Mouse (Mus musculus): Measurements from ENCODE around the gene Igsf9b. TPM values are rescaled to one million over a fixed set of nuclear protein-coding genes. Genes with fewer than 3 reads are reported as not detected.

The Igsf9b gene
- 4.2 and 4.3 TPM in 2 replicates for polyA plus RNA-seq (2016; fragmentation: Nextera tagmentation; extraction: Ambion mirVana)

GRCm38 (mm10) chr9:27298411-27299285 lies at the start of gene Igsf9b:
TSS of gene Igsf9b (plus strand) at chr9:27299204.
- Histone ChIP-seq H3K4me1 (peaks cover 39% of the 10 kb centered on the region), H3K36me3 (no peaks in the 10 kb centered on the region), H3K4me2 (replicated peaks) (peak within 1 kb of the TSS; percentile 90), H3K27me3 (peaks cover 32% of the 10 kb centered on the region), H3K9ac (peak within 1 kb of the TSS; percentile 50), H3K4me3 (peak within 1 kb of the TSS; percentile 72), H3K9me3 (no peaks in the 10 kb centered on the region), H3K27ac (no peak within 1 kb of the TSS)
- under 1% methylated on average over 40 of the region's 40 CpGs for WGBS
- peak; percentile 99 for ATAC-seq (ENCODE audit: insufficient number of reproducible peaks, insufficient read depth, low FRiP score, low TSS enrichment)

DNA sequence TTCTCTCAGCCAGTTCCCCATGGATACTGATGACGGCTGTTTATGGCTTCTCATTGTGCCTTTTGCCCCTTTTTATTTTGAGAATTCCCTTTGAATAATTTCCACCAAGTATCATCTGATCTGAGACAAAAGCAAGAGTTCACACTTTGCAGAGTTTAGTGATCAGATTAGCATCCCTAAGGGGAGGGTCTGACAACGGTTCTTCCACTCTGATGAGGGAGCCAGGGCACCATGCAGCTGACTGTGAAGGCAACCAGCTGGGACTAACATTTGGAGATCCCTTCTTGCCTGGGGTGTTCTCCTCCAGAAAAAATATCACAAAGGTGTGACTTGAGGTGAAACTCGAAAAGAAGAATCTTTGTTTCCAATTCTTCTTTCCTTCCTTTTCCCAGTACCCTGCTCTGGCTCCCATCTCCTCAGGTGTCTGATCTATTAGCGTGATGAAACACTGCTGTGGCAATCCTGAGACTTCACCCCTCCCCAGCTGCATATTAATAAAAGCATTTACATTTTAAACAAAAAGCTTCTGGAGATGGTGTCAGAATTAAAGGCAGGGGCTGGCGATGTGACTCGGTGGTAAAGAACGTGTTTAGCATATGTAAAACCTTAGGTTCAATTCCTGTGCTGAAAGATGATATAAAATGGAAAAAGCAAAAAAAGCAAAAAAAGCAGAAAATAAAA lies 46.8 kb upstream of the Igsf9b start:
- Histone ChIP-seq H3K4me3 (no peak overlapping the region), H3K4me1 (no peaks in the 10 kb centered on the region), H3K27ac (no peak overlapping the region), H3K4me2 (replicated peaks) (no peak overlapping the region), H3K36me3 (no peaks in the 10 kb centered on the region), H3K27me3 (no peaks in the 10 kb centered on the region), H3K9me3 (no peaks in the 10 kb centered on the region), H3K9ac (no peak overlapping the region)
- WGBS, result 76% methylated on average over 7 of the region's 7 CpGs
- no peak for ATAC-seq (ENCODE audit: insufficient number of reproducible peaks, insufficient read depth, low FRiP score, low TSS enrichment)

- Histone ChIP-seq H3K27ac (no peak overlapping the region), H3K36me3 (no peaks in the 10 kb centered on the region), H3K4me1 (no peaks in the 10 kb centered on the region), H3K9ac (no peak overlapping the region), H3K27me3 (no peaks in the 10 kb centered on the region), H3K9me3 (no peaks in the 10 kb centered on the region), H3K4me2 (replicated peaks) (no peak overlapping the region), H3K4me3 (no peak overlapping the region)
- no peak for ATAC-seq (ENCODE audit: insufficient number of reproducible peaks, insufficient read depth, low FRiP score, low TSS enrichment)
- WGBS, result 66% methylated on average over 6 of the region's 6 CpGs
These were observed 42.5 kb upstream of the Igsf9b start for GRCm38 (mm10) chr9:27256454-27256853.

- Histone ChIP-seq H3K9me3 (no peaks in the 10 kb centered on the region), H3K9ac (no peak overlapping the region), H3K4me1 (no peaks in the 10 kb centered on the region), H3K27me3 (no peaks in the 10 kb centered on the region), H3K36me3 (no peaks in the 10 kb centered on the region), H3K27ac (no peak overlapping the region), H3K4me2 (replicated peaks) (no peak overlapping the region), H3K4me3 (no peak overlapping the region)
- 80% methylated on average over 3 of the region's 3 CpGs for WGBS
- no peak for ATAC-seq (ENCODE audit: insufficient number of reproducible peaks, insufficient read depth, low FRiP score, low TSS enrichment)
These were observed 38.5 kb upstream of the Igsf9b start for GRCm38 (mm10) chr9:27260378-27260947.

DNA sequence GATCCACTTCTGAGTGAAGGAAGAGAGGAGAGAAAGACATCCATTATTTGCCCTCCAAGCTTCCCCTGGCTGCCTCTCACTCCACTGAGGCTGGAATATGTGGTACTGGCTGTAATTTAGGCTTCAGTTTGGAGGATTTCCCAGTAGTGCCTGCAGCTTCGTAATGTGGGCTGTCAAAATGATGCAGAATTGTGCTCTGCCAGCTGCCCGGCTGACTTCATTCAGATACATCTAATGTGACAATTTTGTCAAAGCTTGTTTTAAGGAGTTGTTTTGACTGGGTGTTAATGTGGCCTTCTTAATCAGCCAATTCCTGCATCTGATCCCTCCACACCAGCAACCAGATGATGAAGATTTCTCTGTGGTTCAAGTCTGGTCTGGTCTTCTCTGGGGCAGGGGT lies 37.1 kb upstream of the Igsf9b start:
- Histone ChIP-seq H3K9me3 (no peaks in the 10 kb centered on the region), H3K27me3 (no peaks in the 10 kb centered on the region), H3K9ac (no peak overlapping the region), H3K4me2 (replicated peaks) (no peak overlapping the region), H3K4me1 (no peaks in the 10 kb centered on the region), H3K27ac (no peak overlapping the region), H3K36me3 (no peaks in the 10 kb centered on the region), H3K4me3 (no peak overlapping the region)
- no peak for ATAC-seq (ENCODE audit: insufficient number of reproducible peaks, insufficient read depth, low FRiP score, low TSS enrichment)
- 70% methylated on average over 2 of the region's 2 CpGs for WGBS

- Histone ChIP-seq H3K36me3 (no peaks in the 10 kb centered on the region), H3K9me3 (no peaks in the 10 kb centered on the region), H3K27me3 (no peaks in the 10 kb centered on the region), H3K4me3 (no peak overlapping the region), H3K4me2 (replicated peaks) (no peak overlapping the region), H3K4me1 (no peaks in the 10 kb centered on the region), H3K27ac (no peak overlapping the region), H3K9ac (no peak overlapping the region)
- 58% methylated on average over 3 of the region's 3 CpGs for WGBS
- ATAC-seq (ENCODE audit: insufficient number of reproducible peaks, insufficient read depth, low FRiP score, low TSS enrichment), result no peak
These were observed 34.0 kb upstream of the Igsf9b start for GRCm38 (mm10) chr9:27265009-27265408.

- ATAC-seq (ENCODE audit: insufficient number of reproducible peaks, insufficient read depth, low FRiP score, low TSS enrichment), result no peak
- Histone ChIP-seq H3K27ac (no peak overlapping the region), H3K9ac (no peak overlapping the region), H3K4me2 (replicated peaks) (no peak overlapping the region), H3K27me3 (no peaks in the 10 kb centered on the region), H3K4me3 (no peak overlapping the region), H3K9me3 (no peaks in the 10 kb centered on the region), H3K36me3 (no peaks in the 10 kb centered on the region), H3K4me1 (no peaks in the 10 kb centered on the region)
- WGBS, result 88% methylated on average over 5 of the region's 5 CpGs
These were observed 31.1 kb upstream of the Igsf9b start for GRCm38 (mm10) chr9:27267878-27268277.

DNA sequence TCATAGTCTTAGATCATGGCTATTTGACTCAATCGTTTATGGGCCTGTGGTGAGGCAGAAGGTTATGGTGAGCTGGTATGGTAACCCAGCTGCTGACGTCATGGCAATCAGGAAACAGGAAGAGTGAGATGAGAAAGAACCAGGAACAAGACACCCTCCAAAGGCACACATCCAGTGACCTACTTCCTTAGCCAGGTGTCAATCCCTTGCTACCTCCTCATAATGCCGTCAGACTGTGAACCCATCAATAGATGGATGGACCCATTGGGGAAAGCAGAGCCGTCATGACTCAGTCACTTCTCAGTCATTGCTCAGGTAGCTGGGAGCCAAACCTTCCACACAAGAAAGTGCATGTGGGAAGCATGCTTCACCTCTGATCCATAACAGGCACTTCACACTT lies 30.5 kb upstream of the Igsf9b start:
- Histone ChIP-seq H3K4me3 (no peak overlapping the region), H3K4me1 (no peaks in the 10 kb centered on the region), H3K36me3 (no peaks in the 10 kb centered on the region), H3K27me3 (no peaks in the 10 kb centered on the region), H3K4me2 (replicated peaks) (no peak overlapping the region), H3K9ac (no peak overlapping the region), H3K27ac (no peak overlapping the region), H3K9me3 (no peaks in the 10 kb centered on the region)
- no peak for ATAC-seq (ENCODE audit: insufficient number of reproducible peaks, insufficient read depth, low FRiP score, low TSS enrichment)
- 81% methylated on average over 4 of the region's 4 CpGs for WGBS

GRCm38 (mm10) chr9:27269322-27269721 lies 29.7 kb upstream of the Igsf9b start:
- WGBS, result 75% methylated on average over 4 of the region's 4 CpGs
- Histone ChIP-seq H3K4me1 (no peaks in the 10 kb centered on the region), H3K4me2 (replicated peaks) (no peak overlapping the region), H3K27me3 (no peaks in the 10 kb centered on the region), H3K9me3 (no peaks in the 10 kb centered on the region), H3K9ac (no peak overlapping the region), H3K4me3 (no peak overlapping the region), H3K27ac (no peak overlapping the region), H3K36me3 (no peaks in the 10 kb centered on the region)
- no peak for ATAC-seq (ENCODE audit: insufficient number of reproducible peaks, insufficient read depth, low FRiP score, low TSS enrichment)

GRCm38 (mm10) chr9:27269904-27270303 lies 29.1 kb upstream of the Igsf9b start:
- Histone ChIP-seq H3K4me1 (no peaks in the 10 kb centered on the region), H3K36me3 (no peaks in the 10 kb centered on the region), H3K27ac (no peak overlapping the region), H3K9ac (no peak overlapping the region), H3K4me3 (no peak overlapping the region), H3K9me3 (no peaks in the 10 kb centered on the region), H3K4me2 (replicated peaks) (no peak overlapping the region), H3K27me3 (no peaks in the 10 kb centered on the region)
- WGBS, result 82% methylated on average over 2 of the region's 2 CpGs
- no peak for ATAC-seq (ENCODE audit: insufficient number of reproducible peaks, insufficient read depth, low FRiP score, low TSS enrichment)

DNA sequence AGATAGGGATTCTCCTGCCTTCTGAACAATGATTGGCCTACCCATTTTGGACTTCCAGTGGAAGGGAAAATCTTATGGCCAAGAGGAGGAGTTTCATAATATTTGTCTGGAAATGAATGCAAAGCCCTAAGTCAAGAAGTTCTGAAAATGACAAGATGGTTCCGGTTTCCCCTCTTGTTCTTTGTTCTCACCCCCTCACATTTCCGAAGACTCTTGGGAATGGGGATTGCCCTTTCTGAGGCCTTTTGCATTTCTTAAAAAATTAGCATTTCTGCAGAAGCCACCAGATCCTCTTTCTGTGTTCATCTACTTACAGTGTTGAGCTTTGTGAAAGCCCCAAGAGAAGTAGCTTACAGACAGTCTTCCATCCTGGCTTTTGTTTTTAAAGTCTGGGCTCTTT lies 27.1 kb upstream of the Igsf9b start:
- no peak for ATAC-seq (ENCODE audit: insufficient number of reproducible peaks, insufficient read depth, low FRiP score, low TSS enrichment)
- no peak overlapping the region for H3K4me3 ChIP-seq
- no peaks in the 10 kb centered on the region for H3K4me1 ChIP-seq
- no peak overlapping the region for H3K27ac ChIP-seq
- no peak overlapping the region for H3K4me2 ChIP-seq (replicated peaks)
- 85% methylated on average over 2 of the region's 2 CpGs for WGBS
- no peaks in the 10 kb centered on the region for H3K27me3 ChIP-seq
- H3K36me3 ChIP-seq, result no peaks in the 10 kb centered on the region
- H3K9me3 ChIP-seq, result no peaks in the 10 kb centered on the region
- no peak overlapping the region for H3K9ac ChIP-seq

DNA sequence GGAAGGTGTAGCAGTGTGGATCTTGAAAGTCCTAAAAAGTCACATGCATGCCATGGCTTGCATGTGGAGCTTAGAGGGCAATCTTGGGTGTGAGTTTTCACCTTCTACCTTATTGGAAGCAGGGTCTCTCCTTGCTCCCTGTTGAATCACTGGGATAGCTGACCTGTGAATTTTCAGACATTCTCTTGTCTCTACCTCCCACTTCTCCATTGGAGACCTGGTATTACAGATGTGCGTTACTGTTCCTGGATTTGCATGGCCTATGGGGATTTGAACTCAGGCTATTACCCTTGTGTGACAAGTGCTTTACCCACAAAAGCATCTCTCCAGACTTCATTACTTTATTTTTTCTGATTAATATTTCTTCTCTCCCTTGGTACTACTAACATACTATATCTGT lies 26.1 kb upstream of the Igsf9b start:
- Histone ChIP-seq H3K4me3 (no peak overlapping the region), H3K4me2 (replicated peaks) (no peak overlapping the region), H3K27ac (no peak overlapping the region), H3K9me3 (no peaks in the 10 kb centered on the region), H3K4me1 (no peaks in the 10 kb centered on the region), H3K9ac (no peak overlapping the region), H3K36me3 (no peaks in the 10 kb centered on the region), H3K27me3 (no peaks in the 10 kb centered on the region)
- WGBS, result 82% methylated on average over 1 of the region's 1 CpGs
- no peak for ATAC-seq (ENCODE audit: insufficient number of reproducible peaks, insufficient read depth, low FRiP score, low TSS enrichment)

Measured in embryonic facial prominence, embryonic 12.5 days (tissue).